Mouse (Mus musculus): ENCODE results near the gene H2afv. TPM values are rescaled to one million over a fixed set of nuclear protein-coding genes. Genes with fewer than 3 reads are reported as not detected.

H2afv gene
- polyA plus RNA-seq, 1 experiment, result 200 TPM

- no peak overlapping the region for H3K9ac ChIP-seq (ENCODE audit: low read depth, poor library complexity, severe bottlenecking)
Observed at GRCm38 (mm10) chr11:6380916-6381315, 63.3 kb downstream of the H2afv start.

More at GRCm38 (mm10) chr11:6380916-6381315, 63.3 kb downstream of the H2afv start:
- no peak overlapping the region for H3K27ac ChIP-seq (ENCODE audit: insufficient read depth, low read length)
- TF ChIP-seq CTCF (IDR thresholded peaks at IDR 0.05; ENCODE audit: low read depth, low read length) (no peak), POLR2A (IDR thresholded peaks at IDR 0.05; ENCODE audit: insufficient read depth, low read length) (no peak), EP300 (IDR thresholded peaks at IDR 0.05; ENCODE audit: insufficient read depth, low read depth, low read length) (no peak)
- H3K27me3 ChIP-seq (ENCODE audit: control insufficient read depth, insufficient read depth, low read length, poor library complexity, severe bottlenecking), result no peaks in the 10 kb centered on the region
- no peak overlapping the region for H3K4me3 ChIP-seq (ENCODE audit: low read depth, low read length)
- H3K36me3 ChIP-seq (ENCODE audit: control insufficient read depth, insufficient read depth, low read length, poor library complexity, severe bottlenecking), result no peaks in the 10 kb centered on the region
- H3K4me1 ChIP-seq (ENCODE audit: control insufficient read depth, insufficient read depth, low read length), result no peaks in the 10 kb centered on the region
- no peaks in the 10 kb centered on the region for H3K9me3 ChIP-seq (replicated peaks; ENCODE audit: control insufficient read depth, insufficient read depth, low read length, poor library complexity, severe bottlenecking)

Other genes with a start within 250 kb of the H2afv start
- 0.41 and 0.49 TPM in 2 replicates for gene A730071L15Rik, start 244.4 kb downstream of the H2afv start, polyA plus RNA-seq (2011; ENCODE audit: insufficient read depth, insufficient read length, low read depth, missing spikeins)
- gene Nudcd3, start 244.0 kb downstream of the H2afv start, polyA plus RNA-seq (2011; ENCODE audit: insufficient read depth, insufficient read length, low read depth, missing spikeins), result 77.6 and 78.2 TPM in 2 replicates
- gene Npc1l1, start 214.3 kb downstream of the H2afv start, polyA plus RNA-seq (2011; ENCODE audit: insufficient read depth, insufficient read length, low read depth, missing spikeins), result 0.45 and 0.75 TPM in 2 replicates
- gene Ddx56, start 176.7 kb downstream of the H2afv start, polyA plus RNA-seq (2011; ENCODE audit: insufficient read depth, insufficient read length, low read depth, missing spikeins), result 60.4 and 62.7 TPM in 2 replicates
- 38.5 and 41.5 TPM in 2 replicates for gene Tmed4, start 169.6 kb downstream of the H2afv start, polyA plus RNA-seq (2011; ENCODE audit: insufficient read depth, insufficient read length, low read depth, missing spikeins)
- 75.7 and 77.6 TPM in 2 replicates for gene Ogdh, start 152.8 kb downstream of the H2afv start, polyA plus RNA-seq (2011; ENCODE audit: insufficient read depth, insufficient read length, low read depth, missing spikeins)
- gene Zmiz2, start 55.4 kb downstream of the H2afv start, polyA plus RNA-seq (2011; ENCODE audit: insufficient read depth, insufficient read length, low read depth, missing spikeins), result 51.5 and 59.4 TPM in 2 replicates
- gene Ppia, start 29.0 kb downstream of the H2afv start, polyA plus RNA-seq (2011; ENCODE audit: insufficient read depth, insufficient read length, low read depth, missing spikeins), result 2,132 and 2,301 TPM in 2 replicates
- gene Purb, start 31.5 kb upstream of the H2afv start, polyA plus RNA-seq (2011; ENCODE audit: insufficient read depth, insufficient read length, low read depth, missing spikeins), result 49.8 and 52.0 TPM in 2 replicates
- 0.36 and 1.1 TPM in 2 replicates for gene Myo1g, start 76.5 kb upstream of the H2afv start, polyA plus RNA-seq (2011; ENCODE audit: insufficient read depth, insufficient read length, low read depth, missing spikeins)
- 36.5 and 38.7 TPM in 2 replicates for gene Ccm2, start 102.4 kb upstream of the H2afv start, polyA plus RNA-seq (2011; ENCODE audit: insufficient read depth, insufficient read length, low read depth, missing spikeins)
- 0.50 and 0.90 TPM in 2 replicates for gene Nacad, start 161.6 kb upstream of the H2afv start, polyA plus RNA-seq (2011; ENCODE audit: insufficient read depth, insufficient read length, low read depth, missing spikeins)
- 92.5 and 97.4 TPM in 2 replicates for gene Tbrg4, start 181.6 kb upstream of the H2afv start, polyA plus RNA-seq (2011; ENCODE audit: insufficient read depth, insufficient read length, low read depth, missing spikeins)
- gene Wap, start 194.2 kb upstream of the H2afv start, polyA plus RNA-seq (2011; ENCODE audit: insufficient read depth, insufficient read length, low read depth, missing spikeins), result not detected in 2 replicates
- 6.2 and 8.2 TPM in 2 replicates for gene Ramp3, start 214.1 kb upstream of the H2afv start, polyA plus RNA-seq (2011; ENCODE audit: insufficient read depth, insufficient read length, low read depth, missing spikeins)